Mouse (Mus musculus): Measurements from ENCODE around the gene Fer1l4.

Gene Fer1l4

GRCm38 (mm10) chr2:156007888-156008532 lies 44.7 kb downstream of the Fer1l4 start, which contains the start of the genes 6430550D23Rik and Ergic3:
TSS of gene 6430550D23Rik (minus strand) at chr2:156007977.
TSS of gene Ergic3 (plus strand) at chr2:156008045.
- DNase-seq (ENCODE audit: low spot score) = peak; percentile 98

- no peak for DNase-seq (ENCODE audit: low spot score)
Measured at GRCm38 (mm10) chr2:156005393-156005792, 47.4 kb downstream of the Fer1l4 start.

GRCm38 (mm10) chr2:155991863-155992321 lies 60.9 kb downstream of the Fer1l4 start:
- DNase-seq (ENCODE audit: low spot score) = peak; percentile 57

GRCm38 (mm10) chr2:155991151-155991550 lies 61.6 kb downstream of the Fer1l4 start:
- DNase-seq (ENCODE audit: low spot score) = no peak

- DNase-seq (ENCODE audit: low spot score) = no peak
Measured at GRCm38 (mm10) chr2:155989085-155989484, 63.7 kb downstream of the Fer1l4 start.

GRCm38 (mm10) chr2:155987131-155987530 lies 65.6 kb downstream of the Fer1l4 start:
- DNase-seq (ENCODE audit: low spot score) = no peak

GRCm38 (mm10) chr2:155985776-155986175 lies 67.0 kb downstream of the Fer1l4 start:
- no peak for DNase-seq (ENCODE audit: low spot score)

- no peak for DNase-seq (ENCODE audit: low spot score)
Measured at GRCm38 (mm10) chr2:155979328-155979991, 73.3 kb downstream of the Fer1l4 start.

- DNase-seq (ENCODE audit: low spot score) = no peak
Measured at GRCm38 (mm10) chr2:155974087-155974731, 78.5 kb downstream of the Fer1l4 start.

- DNase-seq (ENCODE audit: low spot score) = no peak
Measured at GRCm38 (mm10) chr2:155973348-155973747, 79.4 kb downstream of the Fer1l4 start.

Data from layer of hippocampus, adult 11-12 months (tissue).